Comparison of ENCODE assay signal across 8 mouse cellular contexts in genomic region chr6:48085521-48086404, GRCm38 (mm10). TPM values are rescaled to one million over a fixed set of nuclear protein-coding genes. Genes with fewer than 3 reads are reported as not detected.
DNase-seq lines count a peak whose midpoint lies in the region; ATAC-seq and TF ChIP-seq lines count a peak whose summit lies in the region.

No protein-coding gene starts in this region.

- peak overlapping the region; percentile 96 for H3K9ac ChIP-seq in heart, embryonic 13.5 days
- peak overlapping the region; percentile 98 for H3K9ac ChIP-seq in kidney, postnatal 0 days (ENCODE audit: low read depth, low read length)
- peak overlapping the region; percentile 89 for H3K9ac ChIP-seq in liver, embryonic 15.5 days
- peak overlapping the region; percentile 98 for H3K9ac ChIP-seq in stomach, embryonic 14.5 days (replicated peaks; ENCODE audit: low read depth, low read length)

- H3K36me3 ChIP-seq in heart, embryonic 13.5 days: peaks cover 38% of the 10 kb centered on the region
- peaks cover 25% of the 10 kb centered on the region for H3K36me3 ChIP-seq in kidney, postnatal 0 days (ENCODE audit: insufficient read depth, low read length)
- peaks cover 30% of the 10 kb centered on the region for H3K36me3 ChIP-seq in liver, embryonic 15.5 days (replicated peaks)
- peaks cover 26% of the 10 kb centered on the region for H3K36me3 ChIP-seq in stomach, embryonic 14.5 days (ENCODE audit: control insufficient read depth, insufficient read depth, low read length)

- peaks cover 12% of the 10 kb centered on the region for H3K27me3 ChIP-seq in heart, embryonic 13.5 days (replicated peaks)
- no peaks in the 10 kb centered on the region for H3K27me3 ChIP-seq in kidney, postnatal 0 days (ENCODE audit: insufficient read depth, low read length)
- H3K27me3 ChIP-seq in liver, embryonic 15.5 days: no peaks in the 10 kb centered on the region
- no peaks in the 10 kb centered on the region for H3K27me3 ChIP-seq in stomach, embryonic 14.5 days (ENCODE audit: control insufficient read depth, insufficient read depth, low read length)

- WGBS in heart, embryonic 13.5 days: 3% methylated on average over 63 of the region's 72 CpGs
- 3% methylated on average over 44 of the region's 72 CpGs for WGBS in kidney, postnatal 0 days
- 2% methylated on average over 71 of the region's 72 CpGs for WGBS in liver, embryonic 15.5 days (ENCODE audit: insufficient replicate concordance)
- 3% methylated on average over 43 of the region's 72 CpGs for WGBS in stomach, embryonic 14.5 days

- peaks cover 11% of the 10 kb centered on the region for H3K4me1 ChIP-seq in heart, embryonic 13.5 days
- peaks cover 10% of the 10 kb centered on the region; the same call in 1 of the 2 replicates for H3K4me1 ChIP-seq in kidney, postnatal 0 days (replicated peaks; ENCODE audit: insufficient read depth, low read length)
- H3K4me1 ChIP-seq in liver, embryonic 15.5 days (replicated peaks): peaks cover 36% of the 10 kb centered on the region
- H3K4me1 ChIP-seq in stomach, embryonic 14.5 days (ENCODE audit: control insufficient read depth, insufficient read depth, low read length): peaks cover 9% of the 10 kb centered on the region

- H3K27ac ChIP-seq in heart, embryonic 13.5 days (replicated peaks): peak overlapping the region; percentile 74
- H3K27ac ChIP-seq in kidney, postnatal 0 days: peak overlapping the region; percentile 96
- peak overlapping the region; percentile 90 for H3K27ac ChIP-seq in liver, embryonic 15.5 days (replicated peaks)
- H3K27ac ChIP-seq in stomach, embryonic 14.5 days (ENCODE audit: low read length): peak overlapping the region; percentile 90

- H3K9me3 ChIP-seq in heart, embryonic 13.5 days: no peaks in the 10 kb centered on the region
- no peaks in the 10 kb centered on the region for H3K9me3 ChIP-seq in kidney, postnatal 0 days (replicated peaks; ENCODE audit: low read length)
- no peaks in the 10 kb centered on the region for H3K9me3 ChIP-seq in liver, embryonic 15.5 days (replicated peaks)
- H3K9me3 ChIP-seq in stomach, embryonic 14.5 days (ENCODE audit: control insufficient read depth, low read depth, low read length): no peaks in the 10 kb centered on the region

- peak; percentile 29; the same call in 1 of the 2 replicates for TF ChIP-seq CTCF in kidney, postnatal 0 days (IDR thresholded peaks at IDR 0.05; ENCODE audit: low read depth)

- peak overlapping the region; percentile 79 for H3K4me3 ChIP-seq in heart, embryonic 13.5 days
- peak overlapping the region; percentile 92 for H3K4me3 ChIP-seq in kidney, postnatal 0 days (replicated peaks; ENCODE audit: low read depth, low read length)
- H3K4me3 ChIP-seq in liver, embryonic 15.5 days (replicated peaks): peak overlapping the region; percentile 81
- peak overlapping the region; percentile 84 for H3K4me3 ChIP-seq in stomach, embryonic 14.5 days (ENCODE audit: low read depth, low read length)

- ATAC-seq in erythroid progenitor cell, adult 5-6 weeks (replicated peaks; ENCODE audit: low FRiP score, poor library complexity, severe bottlenecking): peak; percentile 85
- peak; percentile 74 for ATAC-seq in heart, embryonic 13.5 days (ENCODE audit: extremely low read depth, insufficient number of reproducible peaks, low FRiP score, low TSS enrichment)
- peak; percentile 87 for ATAC-seq in kidney, postnatal 0 days (replicated peaks; ENCODE audit: low FRiP score, low read depth)
- peak; percentile 90 for ATAC-seq in liver, embryonic 15.5 days (ENCODE audit: insufficient read depth)
- peak; percentile 80 for ATAC-seq in stomach, embryonic 14.5 days (ENCODE audit: insufficient number of reproducible peaks, insufficient read depth, low FRiP score, low read depth)

- peak; percentile 79 for DNase-seq in CD4-positive, CD25-positive, alpha-beta regulatory T cell, adult 2 months (ENCODE audit: low read depth, low spot score)
- DNase-seq in brain, adult 2 months (ENCODE audit: low read depth, low spot score): peak; percentile 79
- peak; percentile 73 for DNase-seq in kidney, postnatal 0 days (ENCODE audit: low spot score)
- DNase-seq in neural tube, embryonic 10.5 days (ENCODE audit: extremely low spot score, low spot score): peak; percentile 69

- peak overlapping the region; percentile 72 for H3K4me2 ChIP-seq in heart, embryonic 13.5 days
- peak overlapping the region; percentile 78 for H3K4me2 ChIP-seq in kidney, postnatal 0 days (ENCODE audit: low read length)
- H3K4me2 ChIP-seq in liver, embryonic 15.5 days: peak overlapping the region; percentile 95
- H3K4me2 ChIP-seq in stomach, embryonic 14.5 days (replicated peaks; ENCODE audit: low read depth, low read length): peak overlapping the region; percentile 65

RNA-seq across cellular contexts. Expression of gene Zfp746, which starts 0.6 kb away (rescaled TPM):
- total RNA-seq in erythroid progenitor cell, adult 5-6 weeks (2015; ENCODE audit: low replicate concordance): 6.7 and 14.4 TPM in 2 replicates
- total RNA-seq in erythroid progenitor cell, adult 5-6 weeks (2017; ENCODE audit: low replicate concordance): 4.4 and 9.1 TPM in 2 replicates
- polyA plus RNA-seq in heart, embryonic 13.5 days (2015; fragmentation: Nextera tagmentation; extraction: Ambion mirVana): 8.2 and 8.3 TPM in 2 replicates
- 14.6 and 18.3 TPM in 2 replicates for polyA plus RNA-seq in kidney, postnatal 0 days (2015; fragmentation: Nextera tagmentation; extraction: Ambion mirVana)
- polyA plus RNA-seq in liver, embryonic 15.5 days (2015; fragmentation: Nextera tagmentation; extraction: Ambion mirVana): 4.0 and 4.7 TPM in 2 replicates
- 18.9 and 24.3 TPM in 2 replicates for polyA plus RNA-seq in stomach, embryonic 14.5 days (2014; fragmentation: Nextera tagmentation; extraction: Ambion mirVana)

RNA-seq across cellular contexts. Expression of gene Zfp777, which starts 37.1 kb away (rescaled TPM):
- 0.42 and 2.2 TPM in 2 replicates for total RNA-seq in erythroid progenitor cell, adult 5-6 weeks (2015; ENCODE audit: low replicate concordance)
- 2.3 and 4.9 TPM in 2 replicates for total RNA-seq in erythroid progenitor cell, adult 5-6 weeks (2017; ENCODE audit: low replicate concordance)
- 2.6 and 2.8 TPM in 2 replicates for polyA plus RNA-seq in heart, embryonic 13.5 days (2015; fragmentation: Nextera tagmentation; extraction: Ambion mirVana)
- polyA plus RNA-seq in kidney, postnatal 0 days (2015; fragmentation: Nextera tagmentation; extraction: Ambion mirVana): 7.0 and 7.6 TPM in 2 replicates
- polyA plus RNA-seq in liver, embryonic 15.5 days (2015; fragmentation: Nextera tagmentation; extraction: Ambion mirVana): 2.3 and 2.4 TPM in 2 replicates
- polyA plus RNA-seq in stomach, embryonic 14.5 days (2014; fragmentation: Nextera tagmentation; extraction: Ambion mirVana): 7.1 and 7.3 TPM in 2 replicates

Comparison
In these comparisons a context has a peak if more than half of its experiments do, and no peak if none do; other contexts are left out.
1. Peak in every context shown above with its lines: DNase-seq, ATAC-seq, H3K4me3 ChIP-seq and H3K27ac ChIP-seq.